Mouse (Mus musculus): Measurements from ENCODE around the gene Sympk. TPM values are rescaled to one million over a fixed set of nuclear protein-coding genes. Genes with fewer than 3 reads are reported as not detected.
A peak's percentile ranks its signal among the peaks of the same experiment; 100 is the strongest.

The Sympk gene
- polyA plus RNA-seq, 1 experiment from 2014 or later: 36.0 TPM

- no peak overlapping the region for H3K4me3 ChIP-seq (ENCODE audit: low read depth, low read length)
- H3K4me2 ChIP-seq (ENCODE audit: low read depth, severe bottlenecking): no peak overlapping the region
- no peaks in the 10 kb centered on the region for H3K27me3 ChIP-seq (ENCODE audit: control insufficient read depth, insufficient read depth, low read length)
- no peak overlapping the region for H3K27ac ChIP-seq (replicated peaks; ENCODE audit: low read depth, low read length)
- WGBS: 92% methylated on average over 8 of the region's 8 CpGs
- no peak for ATAC-seq (ENCODE audit: insufficient number of reproducible peaks, low FRiP score, low TSS enrichment, low read depth)
- H3K4me1 ChIP-seq (ENCODE audit: control insufficient read depth, insufficient read depth, low read length): no peaks in the 10 kb centered on the region
- peaks cover 36% of the 10 kb centered on the region for H3K36me3 ChIP-seq (ENCODE audit: control insufficient read depth, insufficient read depth, low read length)
- H3K9ac ChIP-seq (ENCODE audit: low read length): no peak overlapping the region
- H3K9me3 ChIP-seq (ENCODE audit: control insufficient read depth, low read length): no peaks in the 10 kb centered on the region
- no peak for DNase-seq (ENCODE audit: low spot score)
These were observed 26.0 kb downstream of the Sympk start for GRCm38 (mm10) chr7:19050172-19050571.

GRCm38 (mm10) chr7:19051161-19051560, 27.0 kb downstream of the Sympk start:
- 82% methylated on average over 4 of the region's 4 CpGs for WGBS
- no peak overlapping the region for H3K4me3 ChIP-seq (ENCODE audit: low read depth, low read length)
- no peak overlapping the region for H3K9ac ChIP-seq (ENCODE audit: low read length)
- no peaks in the 10 kb centered on the region for H3K27me3 ChIP-seq (ENCODE audit: control insufficient read depth, insufficient read depth, low read length)
- H3K4me2 ChIP-seq (ENCODE audit: low read depth, severe bottlenecking): no peak overlapping the region; the same call in 1 of the 2 replicates
- DNase-seq (ENCODE audit: low spot score) (no peak), ATAC-seq (ENCODE audit: insufficient number of reproducible peaks, low FRiP score, low TSS enrichment, low read depth) (no peak)
- no peaks in the 10 kb centered on the region for H3K9me3 ChIP-seq (ENCODE audit: control insufficient read depth, low read length)
- peaks cover 29% of the 10 kb centered on the region for H3K36me3 ChIP-seq (ENCODE audit: control insufficient read depth, insufficient read depth, low read length)
- H3K4me1 ChIP-seq (ENCODE audit: control insufficient read depth, insufficient read depth, low read length): no peaks in the 10 kb centered on the region
- H3K27ac ChIP-seq (replicated peaks; ENCODE audit: low read depth, low read length): no peak overlapping the region

GRCm38 (mm10) chr7:19052345-19053135, 28.4 kb downstream of the Sympk start:
- Histone ChIP-seq H3K4me3 (ENCODE audit: low read depth, low read length) (no peak overlapping the region), H3K9ac (ENCODE audit: low read length) (no peak overlapping the region), H3K36me3 (ENCODE audit: control insufficient read depth, insufficient read depth, low read length) (peaks cover 17% of the 10 kb centered on the region), H3K27ac (replicated peaks; ENCODE audit: low read depth, low read length) (no peak overlapping the region), H3K4me1 (ENCODE audit: control insufficient read depth, insufficient read depth, low read length) (no peaks in the 10 kb centered on the region), H3K9me3 (ENCODE audit: control insufficient read depth, low read length) (no peaks in the 10 kb centered on the region; the same call in 1 of the 2 replicates), H3K27me3 (ENCODE audit: control insufficient read depth, insufficient read depth, low read length) (no peaks in the 10 kb centered on the region), H3K4me2 (ENCODE audit: low read depth, severe bottlenecking) (no peak overlapping the region)
- DNase-seq (ENCODE audit: low spot score): no peak
- ATAC-seq (ENCODE audit: insufficient number of reproducible peaks, low FRiP score, low TSS enrichment, low read depth): no peak
- WGBS: 90% methylated on average over 15 of the region's 15 CpGs

- H3K27ac ChIP-seq (replicated peaks; ENCODE audit: low read depth, low read length): no peak overlapping the region
- no peaks in the 10 kb centered on the region; the same call in 1 of the 2 replicates for H3K9me3 ChIP-seq (ENCODE audit: control insufficient read depth, low read length)
- no peaks in the 10 kb centered on the region for H3K4me1 ChIP-seq (ENCODE audit: control insufficient read depth, insufficient read depth, low read length)
- H3K27me3 ChIP-seq (ENCODE audit: control insufficient read depth, insufficient read depth, low read length): no peaks in the 10 kb centered on the region
- no peak overlapping the region for H3K4me3 ChIP-seq (ENCODE audit: low read depth, low read length)
- H3K36me3 ChIP-seq (ENCODE audit: control insufficient read depth, insufficient read depth, low read length): peaks cover 17% of the 10 kb centered on the region
- H3K4me2 ChIP-seq (ENCODE audit: low read depth, severe bottlenecking): no peak overlapping the region
- DNase-seq (ENCODE audit: low spot score) (no peak), ATAC-seq (ENCODE audit: insufficient number of reproducible peaks, low FRiP score, low TSS enrichment, low read depth) (no peak)
- H3K9ac ChIP-seq (ENCODE audit: low read length): no peak overlapping the region
- 89% methylated on average over 7 of the region's 7 CpGs for WGBS
These were observed 29.0 kb downstream of the Sympk start for GRCm38 (mm10) chr7:19053136-19053532.

- no peaks in the 10 kb centered on the region; the same call in 1 of the 2 replicates for H3K9me3 ChIP-seq (ENCODE audit: control insufficient read depth, low read length)
- no peak within 1 kb of the TSS for H3K27ac ChIP-seq (replicated peaks; ENCODE audit: low read depth, low read length)
- peak within 1 kb of the TSS; percentile 12; the same call in 1 of the 2 replicates for H3K4me2 ChIP-seq (ENCODE audit: low read depth, severe bottlenecking)
- 26% methylated on average over 33 of the region's 33 CpGs for WGBS
- ATAC-seq (ENCODE audit: insufficient number of reproducible peaks, low FRiP score, low TSS enrichment, low read depth) (peak; percentile 49; the same call in 1 of the 2 replicates), DNase-seq (ENCODE audit: low spot score) (peak; percentile 86)
- no peak within 1 kb of the TSS for H3K9ac ChIP-seq (ENCODE audit: low read length)
- H3K4me1 ChIP-seq (ENCODE audit: control insufficient read depth, insufficient read depth, low read length): no peaks in the 10 kb centered on the region
- H3K27me3 ChIP-seq (ENCODE audit: control insufficient read depth, insufficient read depth, low read length): no peaks in the 10 kb centered on the region
- no peak within 1 kb of the TSS for H3K4me3 ChIP-seq (ENCODE audit: low read depth, low read length)
- peaks cover 15% of the 10 kb centered on the region for H3K36me3 ChIP-seq (ENCODE audit: control insufficient read depth, insufficient read depth, low read length)
These were observed 30.0 kb downstream of the Sympk start, which contains the start of gene Rsph6a for GRCm38 (mm10) chr7:19054047-19054776. Gene Rsph6a (plus strand): TSS chr7:19054690.

GRCm38 (mm10) chr7:19054777-19055076, 30.6 kb downstream of the Sympk start:
- Histone ChIP-seq H3K9ac (ENCODE audit: low read length) (no peak overlapping the region), H3K4me1 (ENCODE audit: control insufficient read depth, insufficient read depth, low read length) (no peaks in the 10 kb centered on the region), H3K36me3 (ENCODE audit: control insufficient read depth, insufficient read depth, low read length) (peaks cover 11% of the 10 kb centered on the region), H3K27ac (replicated peaks; ENCODE audit: low read depth, low read length) (no peak overlapping the region), H3K27me3 (ENCODE audit: control insufficient read depth, insufficient read depth, low read length) (no peaks in the 10 kb centered on the region), H3K4me3 (ENCODE audit: low read depth, low read length) (no peak overlapping the region), H3K4me2 (ENCODE audit: low read depth, severe bottlenecking) (peak overlapping the region; percentile 12; the same call in 1 of the 2 replicates), H3K9me3 (ENCODE audit: control insufficient read depth, low read length) (no peaks in the 10 kb centered on the region; the same call in 1 of the 2 replicates)
- 72% methylated on average over 9 of the region's 9 CpGs for WGBS
- DNase-seq (ENCODE audit: low spot score) (no peak), ATAC-seq (ENCODE audit: insufficient number of reproducible peaks, low FRiP score, low TSS enrichment, low read depth) (peak; percentile 23; the same call in 1 of the 2 replicates)

GRCm38 (mm10) chr7:19055108-19055507, 30.9 kb downstream of the Sympk start:
- no peaks in the 10 kb centered on the region for H3K27me3 ChIP-seq (ENCODE audit: control insufficient read depth, insufficient read depth, low read length)
- no peak overlapping the region for H3K4me2 ChIP-seq (ENCODE audit: low read depth, severe bottlenecking)
- H3K9ac ChIP-seq (ENCODE audit: low read length): no peak overlapping the region
- ATAC-seq (ENCODE audit: insufficient number of reproducible peaks, low FRiP score, low TSS enrichment, low read depth) (no peak), DNase-seq (ENCODE audit: low spot score) (no peak)
- no peaks in the 10 kb centered on the region; the same call in 1 of the 2 replicates for H3K9me3 ChIP-seq (ENCODE audit: control insufficient read depth, low read length)
- no peak overlapping the region for H3K4me3 ChIP-seq (ENCODE audit: low read depth, low read length)
- H3K36me3 ChIP-seq (ENCODE audit: control insufficient read depth, insufficient read depth, low read length): peaks cover 11% of the 10 kb centered on the region
- H3K27ac ChIP-seq (replicated peaks; ENCODE audit: low read depth, low read length): no peak overlapping the region
- no peaks in the 10 kb centered on the region for H3K4me1 ChIP-seq (ENCODE audit: control insufficient read depth, insufficient read depth, low read length)
- WGBS: 88% methylated on average over 8 of the region's 8 CpGs

GRCm38 (mm10) chr7:19057405-19057804, 33.2 kb downstream of the Sympk start:
- H3K27me3 ChIP-seq (ENCODE audit: control insufficient read depth, insufficient read depth, low read length): no peaks in the 10 kb centered on the region
- H3K36me3 ChIP-seq (ENCODE audit: control insufficient read depth, insufficient read depth, low read length): peaks cover 2% of the 10 kb centered on the region; the same call in 1 of the 2 replicates
- DNase-seq (ENCODE audit: low spot score): no peak
- H3K9me3 ChIP-seq (ENCODE audit: control insufficient read depth, low read length): no peaks in the 10 kb centered on the region; the same call in 1 of the 2 replicates
- H3K9ac ChIP-seq (ENCODE audit: low read length): no peak overlapping the region
- no peak overlapping the region for H3K4me2 ChIP-seq (ENCODE audit: low read depth, severe bottlenecking)
- H3K27ac ChIP-seq (replicated peaks; ENCODE audit: low read depth, low read length): no peak overlapping the region
- H3K4me3 ChIP-seq (ENCODE audit: low read depth, low read length): no peak overlapping the region
- H3K4me1 ChIP-seq (ENCODE audit: control insufficient read depth, insufficient read depth, low read length): no peaks in the 10 kb centered on the region
- WGBS: 88% methylated on average over 10 of the region's 10 CpGs
- no peak for ATAC-seq (ENCODE audit: insufficient number of reproducible peaks, low FRiP score, low TSS enrichment, low read depth)
